Mouse (Mus musculus) left cerebral cortex, adult 6 months (tissue): ENCODE measurements around the gene Tbc1d8. TPM values are rescaled to one million over a fixed set of nuclear protein-coding genes. Genes with fewer than 3 reads are reported as not detected.

Source experiments
- long read RNA-seq, 2 experiments: library from polyadenylated mRNA; unstranded; transcript quantifications; one replicate each; pipeline ENCODE4 v2.0.0; 2019 to 2020
- polyA plus RNA-seq: library from polyadenylated mRNA; unstranded; fragments of <200 nt; fragmentation: Nextera tagmentation; gene quantifications from 2 replicates; pipeline ENCODE4 v1.2.3, GENCODE M21; 2021

Gene Tbc1d8
- polyA plus RNA-seq: 6.2 and 7.4 TPM in 2 replicates
- long read RNA-seq, experiment 1, full-length matches to known transcripts: 64 of 102 reads
- long read RNA-seq, experiment 1, partial matches to known transcripts: 13 of 102 reads
- long read RNA-seq, experiment 1, other reads (novel, unspliced or antisense): 25 of 102 reads
- long read RNA-seq, experiment 2, full-length matches to known transcripts: 6 of 17 reads
- long read RNA-seq, experiment 2, partial matches to known transcripts: 5 of 17 reads
- long read RNA-seq, experiment 2, other reads (novel, unspliced or antisense): 6 of 17 reads

DNA sequence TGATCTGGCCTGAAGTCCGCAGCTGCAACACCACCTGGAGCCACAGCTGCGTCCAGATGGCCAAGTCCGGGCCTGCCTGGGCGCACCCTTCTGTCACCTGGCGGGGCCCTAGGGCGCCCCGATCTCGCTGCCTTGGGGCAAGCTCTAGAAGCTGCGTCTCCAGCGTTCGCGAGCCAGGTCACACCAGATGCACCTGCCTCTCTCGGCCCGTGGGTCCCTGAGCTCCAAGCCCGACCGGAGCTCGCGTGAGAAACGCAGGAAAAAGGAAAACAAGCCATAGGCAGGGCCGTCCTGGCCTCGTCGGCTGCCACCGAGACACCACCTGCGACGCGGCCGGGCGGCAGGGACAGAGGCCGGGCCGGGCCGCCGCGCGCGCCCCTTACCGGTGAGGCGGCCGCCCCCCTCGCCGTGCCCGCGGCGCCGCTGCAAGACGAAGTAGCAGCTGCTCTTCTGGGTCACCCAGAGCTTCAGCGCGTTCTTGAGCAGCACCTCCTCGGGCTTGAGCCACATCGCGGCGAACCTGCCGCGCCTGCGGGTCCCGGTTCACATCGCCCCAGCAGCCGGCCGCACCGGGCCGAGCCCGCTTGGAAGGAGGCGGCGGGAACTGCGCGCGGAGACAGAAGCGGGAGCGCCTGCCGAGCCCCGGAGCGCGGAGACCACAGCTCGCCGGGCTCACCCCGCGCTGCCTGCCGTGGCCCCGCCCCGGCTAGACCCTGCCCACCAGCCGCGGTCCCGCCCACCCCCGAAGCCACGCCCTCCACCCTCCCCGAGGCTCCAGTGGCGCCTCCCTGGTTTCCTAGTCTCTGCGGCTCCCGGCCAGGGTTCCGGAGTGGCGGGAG is at the start of gene Tbc1d8:
Gene Tbc1d8 (minus strand): TSS at position 699 of the 839 bp plus-strand sequence.

DNA sequence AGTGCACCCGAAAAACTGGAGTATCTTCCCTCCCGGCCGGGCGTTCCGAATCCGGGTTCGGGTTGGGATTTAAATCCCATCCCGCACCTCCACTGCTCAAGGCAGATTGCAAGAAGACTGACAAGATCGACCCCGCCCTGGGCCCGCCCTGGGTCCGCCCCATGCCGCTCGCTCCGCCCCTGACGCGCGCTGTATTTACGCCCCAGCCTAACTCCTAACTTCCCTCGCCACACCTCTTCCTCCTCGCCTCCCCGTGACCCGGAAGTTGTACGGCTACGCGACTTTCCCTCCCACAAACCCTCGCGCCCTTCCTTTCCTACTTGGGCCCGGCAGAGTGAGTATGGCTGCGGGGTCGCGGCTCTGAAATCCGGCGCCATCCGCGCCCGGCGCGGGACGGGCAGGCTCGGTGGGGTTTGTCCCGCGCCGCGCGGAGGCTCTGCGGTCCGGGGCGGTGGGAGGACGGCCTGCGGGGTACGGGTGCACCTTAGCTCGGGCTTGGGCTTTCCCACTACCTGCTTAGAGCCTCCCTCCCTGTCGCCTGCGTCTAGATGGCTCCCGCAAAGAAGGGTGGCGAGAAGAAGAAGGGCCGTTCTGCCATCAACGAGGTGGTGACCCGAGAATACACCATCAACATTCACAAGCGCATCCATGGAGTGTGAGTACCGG is 110.8 kb downstream of the Tbc1d8 start, which contains the start of gene Rpl31:
Gene Rpl31 (plus strand): TSS at position 242 of the 666 bp plus-strand sequence.

Other genes starting within 250 kb of the Tbc1d8 start
- 1,010 and 1,308 TPM in 2 replicates for gene Rpl31, start 110.9 kb downstream of the Tbc1d8 start, polyA plus RNA-seq
- gene Cnot11, start 56.2 kb upstream of the Tbc1d8 start, polyA plus RNA-seq: 4.4 and 27.0 TPM in 2 replicates
- gene Rnf149, start 98.7 kb upstream of the Tbc1d8 start, polyA plus RNA-seq: 7.3 and 22.2 TPM in 2 replicates
- gene Creg2, start 172.7 kb upstream of the Tbc1d8 start, polyA plus RNA-seq: 21.1 and 33.3 TPM in 2 replicates
- 0.36 and 0.39 TPM in 2 replicates for gene Rfx8, start 242.2 kb upstream of the Tbc1d8 start, polyA plus RNA-seq